Mouse (Mus musculus): ENCODE data around the gene Pdk2. TPM values are rescaled to one million over a fixed set of nuclear protein-coding genes. Genes with fewer than 3 reads are reported as not detected.

Gene Pdk2
- polyA plus RNA-seq, 1 experiment = 219 TPM

- 4% methylated on average over 19 of the region's 19 CpGs for WGBS
- DNase-seq = peak; percentile 37 to 41
- TF ChIP-seq CTCF (IDR thresholded peaks at IDR 0.05; ENCODE audit: borderline replicate concordance, insufficient read depth, low read depth, low read length) (0 out of 2 replicates have a peak, but pooled peaks have one; percentile 4), POLR2A (IDR thresholded peaks at IDR 0.05; ENCODE audit: borderline replicate concordance, insufficient read depth, low read length) (no peak)
- H3K4me3 ChIP-seq (replicated peaks; ENCODE audit: insufficient read depth, low read depth, low read length) = peak overlapping the region; percentile 72
- H3K4me1 ChIP-seq (ENCODE audit: control insufficient read depth, insufficient read depth, low read length) = peaks cover 35% of the 10 kb centered on the region
- H3K27ac ChIP-seq (ENCODE audit: insufficient read depth, low read length) = peak overlapping the region; percentile 66
- no peaks in the 10 kb centered on the region for H3K27me3 ChIP-seq (ENCODE audit: control insufficient read depth, insufficient read depth, low read length)
These were observed 34.3 kb upstream of the Pdk2 start for GRCm38 (mm10) chr11:95075197-95076040.

DNA sequence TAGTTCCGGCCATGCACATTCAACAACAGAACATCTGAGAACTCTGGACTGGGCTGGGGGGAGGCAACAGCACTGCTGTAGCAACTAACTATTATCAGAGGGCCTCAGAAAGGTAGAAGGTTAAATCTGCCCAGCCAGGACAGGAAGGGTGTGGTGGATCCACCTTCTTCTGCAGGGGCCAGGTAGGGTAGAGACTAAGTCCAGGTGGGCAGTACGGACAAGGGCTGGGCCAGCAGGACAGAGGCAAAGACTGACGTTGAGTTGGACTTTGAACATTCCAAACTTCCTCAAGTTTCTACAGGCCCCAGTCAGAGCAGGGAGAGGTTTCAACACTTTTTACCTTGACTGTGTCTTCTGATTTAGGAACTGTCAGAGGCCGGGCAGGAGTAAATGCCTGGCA is 33.5 kb upstream of the Pdk2 start:
- Histone ChIP-seq H3K4me1 (ENCODE audit: control insufficient read depth, insufficient read depth, low read length) (peaks cover 39% of the 10 kb centered on the region), H3K27me3 (ENCODE audit: control insufficient read depth, insufficient read depth, low read length) (no peaks in the 10 kb centered on the region), H3K27ac (ENCODE audit: insufficient read depth, low read length) (peak overlapping the region; percentile 33; the same call in 1 of the 2 replicates), H3K4me3 (replicated peaks; ENCODE audit: insufficient read depth, low read depth, low read length) (peak overlapping the region; percentile 72)
- WGBS = 72% methylated on average over 4 of the region's 4 CpGs
- no peak for TF ChIP-seq CTCF (IDR thresholded peaks at IDR 0.05; ENCODE audit: borderline replicate concordance, insufficient read depth, low read depth, low read length)
- no peak for TF ChIP-seq POLR2A (IDR thresholded peaks at IDR 0.05; ENCODE audit: borderline replicate concordance, insufficient read depth, low read length)
- DNase-seq = no peak

DNA sequence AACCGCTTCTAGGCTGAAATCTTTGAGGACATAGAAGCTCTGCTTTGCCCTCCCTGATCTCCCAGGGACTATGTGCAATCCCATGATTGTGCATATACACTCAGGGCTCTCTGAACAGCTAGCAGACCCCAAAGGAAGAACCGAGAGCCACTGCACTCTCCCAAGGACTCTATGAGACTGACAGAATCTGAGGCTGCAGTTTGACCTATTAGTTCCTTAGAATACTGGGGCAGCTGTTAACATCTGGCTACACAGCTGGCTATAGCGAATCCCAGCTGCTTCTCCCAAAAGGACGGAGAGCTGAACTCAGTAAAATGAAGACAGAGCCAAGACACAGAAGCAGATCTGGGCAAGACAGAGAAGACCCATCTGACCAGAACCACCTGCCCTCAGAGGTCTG is 32.7 kb upstream of the Pdk2 start:
- DNase-seq = no peak
- H3K4me1 ChIP-seq (ENCODE audit: control insufficient read depth, insufficient read depth, low read length) = peaks cover 34% of the 10 kb centered on the region
- 74% methylated on average over 4 of the region's 4 CpGs for WGBS

DNA sequence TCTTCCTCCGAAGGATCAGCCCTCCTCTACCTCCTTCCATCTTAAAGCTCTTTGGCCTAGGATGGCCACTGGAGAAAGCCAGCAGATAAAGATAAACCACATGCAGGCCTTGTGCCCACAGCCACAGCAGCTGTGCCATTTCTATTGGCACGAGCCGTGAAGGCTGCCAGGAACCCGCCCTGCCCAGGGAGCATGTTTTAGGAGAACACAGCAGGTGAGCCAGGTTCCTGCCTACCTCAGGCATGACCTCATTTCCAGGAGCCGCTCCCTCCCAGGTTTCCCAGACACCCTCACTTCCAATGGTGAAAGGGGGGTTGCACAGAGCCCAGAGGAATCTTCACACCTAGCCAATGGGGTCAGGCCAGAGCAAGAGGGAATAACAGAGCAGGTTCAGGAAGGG is 31.6 kb upstream of the Pdk2 start:
- WGBS = 10% methylated on average over 5 of the region's 5 CpGs
- H3K27ac ChIP-seq (ENCODE audit: insufficient read depth, low read length) = peak overlapping the region; percentile 49
- TF ChIP-seq POLR2A (IDR thresholded peaks at IDR 0.05; ENCODE audit: borderline replicate concordance, insufficient read depth, low read length) = no peak
- TF ChIP-seq CTCF (IDR thresholded peaks at IDR 0.05; ENCODE audit: borderline replicate concordance, insufficient read depth, low read depth, low read length) = no peak
- H3K4me3 ChIP-seq (replicated peaks; ENCODE audit: insufficient read depth, low read depth, low read length) = peak overlapping the region; percentile 23
- no peaks in the 10 kb centered on the region for H3K27me3 ChIP-seq (ENCODE audit: control insufficient read depth, insufficient read depth, low read length)
- DNase-seq = peak; percentile 84 to 89
- H3K4me1 ChIP-seq (ENCODE audit: control insufficient read depth, insufficient read depth, low read length) = peaks cover 34% of the 10 kb centered on the region

More for the DNA sequence above, 32.7 kb upstream of the Pdk2 start:
- Histone ChIP-seq H3K27ac (ENCODE audit: insufficient read depth, low read length) (no peak overlapping the region; the same call in 1 of the 2 replicates), H3K27me3 (ENCODE audit: control insufficient read depth, insufficient read depth, low read length) (no peaks in the 10 kb centered on the region), H3K4me3 (replicated peaks; ENCODE audit: insufficient read depth, low read depth, low read length) (no peak overlapping the region)
- no peak for TF ChIP-seq CTCF (IDR thresholded peaks at IDR 0.05; ENCODE audit: borderline replicate concordance, insufficient read depth, low read depth, low read length)
- TF ChIP-seq POLR2A (IDR thresholded peaks at IDR 0.05; ENCODE audit: borderline replicate concordance, insufficient read depth, low read length) = no peak

- no peak for TF ChIP-seq CTCF (IDR thresholded peaks at IDR 0.05; ENCODE audit: borderline replicate concordance, insufficient read depth, low read depth, low read length)
- no peak for TF ChIP-seq POLR2A (IDR thresholded peaks at IDR 0.05; ENCODE audit: borderline replicate concordance, insufficient read depth, low read length)
- 51% methylated on average over 8 of the region's 8 CpGs for WGBS
- peak in 1 of 2 experiments; percentile 33 for DNase-seq
- peaks cover 31% of the 10 kb centered on the region for H3K4me1 ChIP-seq (ENCODE audit: control insufficient read depth, insufficient read depth, low read length)
- no peaks in the 10 kb centered on the region for H3K27me3 ChIP-seq (ENCODE audit: control insufficient read depth, insufficient read depth, low read length)
- H3K27ac ChIP-seq (ENCODE audit: insufficient read depth, low read length) = peak overlapping the region; percentile 32; the same call in 1 of the 2 replicates
- H3K4me3 ChIP-seq (replicated peaks; ENCODE audit: insufficient read depth, low read depth, low read length) = peak overlapping the region; percentile 23
These were observed 31.0 kb upstream of the Pdk2 start for GRCm38 (mm10) chr11:95072136-95072535.

GRCm38 (mm10) chr11:95071266-95071665 is 30.1 kb upstream of the Pdk2 start:
- H3K27ac ChIP-seq (ENCODE audit: insufficient read depth, low read length) = no peak overlapping the region
- no peaks in the 10 kb centered on the region for H3K27me3 ChIP-seq (ENCODE audit: control insufficient read depth, insufficient read depth, low read length)
- TF ChIP-seq CTCF (IDR thresholded peaks at IDR 0.05; ENCODE audit: borderline replicate concordance, insufficient read depth, low read depth, low read length) (no peak), POLR2A (IDR thresholded peaks at IDR 0.05; ENCODE audit: borderline replicate concordance, insufficient read depth, low read length) (no peak)
- H3K4me1 ChIP-seq (ENCODE audit: control insufficient read depth, insufficient read depth, low read length) = peaks cover 31% of the 10 kb centered on the region
- H3K4me3 ChIP-seq (replicated peaks; ENCODE audit: insufficient read depth, low read depth, low read length) = no peak overlapping the region
- WGBS = 22% methylated on average over 7 of the region's 7 CpGs
- no peak for DNase-seq

- no peak overlapping the region for H3K27ac ChIP-seq (ENCODE audit: insufficient read depth, low read length)
- DNase-seq = no peak
- no peak overlapping the region for H3K4me3 ChIP-seq (replicated peaks; ENCODE audit: insufficient read depth, low read depth, low read length)
- peaks cover 31% of the 10 kb centered on the region for H3K4me1 ChIP-seq (ENCODE audit: control insufficient read depth, insufficient read depth, low read length)
- WGBS = 67% methylated on average over 8 of the region's 8 CpGs
- TF ChIP-seq POLR2A (IDR thresholded peaks at IDR 0.05; ENCODE audit: borderline replicate concordance, insufficient read depth, low read length) (no peak), CTCF (IDR thresholded peaks at IDR 0.05; ENCODE audit: borderline replicate concordance, insufficient read depth, low read depth, low read length) (no peak)
- no peaks in the 10 kb centered on the region for H3K27me3 ChIP-seq (ENCODE audit: control insufficient read depth, insufficient read depth, low read length)
These were observed 29.3 kb upstream of the Pdk2 start for GRCm38 (mm10) chr11:95070140-95071107.

All from cerebellum, adult 2 months (tissue).